Mouse (Mus musculus) midbrain, postnatal 0 days (tissue): ENCODE data around the gene Hs6st1. TPM values are rescaled to one million over a fixed set of nuclear protein-coding genes. Genes with fewer than 3 reads are reported as not detected.

Source experiments
- ATAC-seq: fragments of 200-750 bp; cut with Nextera tagmentation; 2 replicates; pipeline ENCODE4 v1.8.0; 2017; ENCODE audit warnings: moderate number of reproducible peaks, mild to moderate bottlenecking, moderate TSS enrichment, moderate library complexity; ENCODE audit not compliant: low FRiP score
- DNase-seq: peaks from one replicate; pipeline ENCODE4 v3.0.0-alpha.2; 2015; ENCODE audit warnings: low spot score
- H3K27ac ChIP-seq: fragments of 300-500 bp; sonication (generic); 2 replicates; pipeline ENCODE4 v1.5.1; 2014; ENCODE audit warnings: low read depth, mild to moderate bottlenecking, low read length, mixed read lengths
- H3K27me3 ChIP-seq: fragments of 300-500 bp; sonication (generic); 2 replicates; pipeline ENCODE4 v1.6.1; 2014; ENCODE audit warnings: low read length, control low read depth, mixed read lengths; ENCODE audit not compliant: insufficient read depth
- H3K36me3 ChIP-seq: fragments of 300-500 bp; sonication (generic); 2 replicates; pipeline ENCODE4 v1.6.1; 2014; ENCODE audit warnings: low read length, control low read depth, mixed read lengths; ENCODE audit not compliant: insufficient read depth
- H3K4me1 ChIP-seq: fragments of 300-500 bp; sonication (generic); 2 replicates; pipeline ENCODE4 v1.6.1; 2014; ENCODE audit warnings: mild to moderate bottlenecking, control low read depth, antibody characterized with exemption, low read length, mixed read lengths; ENCODE audit not compliant: insufficient read depth
- H3K4me2 ChIP-seq: fragments of 300-500 bp; sonication (generic); 2 replicates; pipeline ENCODE4 v1.6.1; 2014; ENCODE audit warnings: low read depth, mild to moderate bottlenecking, low read length, mixed read lengths; ENCODE audit not compliant: poor library complexity, severe bottlenecking
- H3K4me3 ChIP-seq: fragments of 300-500 bp; sonication (generic); 2 replicates; pipeline ENCODE4 v1.5.1; 2014; ENCODE audit warnings: low read depth, mild to moderate bottlenecking, low read length, moderate library complexity
- H3K9ac ChIP-seq: fragments of 300-500 bp; sonication (generic); replicated peaks from 2 replicates; pipeline ENCODE4 v1.6.1; 2014; ENCODE audit warnings: mild to moderate bottlenecking, low read length, moderate library complexity, mixed read lengths; ENCODE audit not compliant: poor library complexity, severe bottlenecking
- H3K9me3 ChIP-seq: fragments of 300-500 bp; sonication (generic); 2 replicates; pipeline ENCODE4 v1.6.1; 2016; ENCODE audit warnings: low read length, control low read depth
- CTCF ChIP-seq: IDR thresholded peaks from 2 replicates; pipeline ENCODE4 v1.5.1; 2016; ENCODE audit warnings: antibody characterized with exemption, mild to moderate bottlenecking
- WGBS: fragments of 180-500 bp; shearing (Covaris S2); extraction: QIAGEN DNeasy Blood & Tissue Kit; methylation state at CpG from one replicate; pipeline ENCODE4 v1.1.7; 2014; 5-methylcytosine and 5-hydroxymethylcytosine counted together
- polyA plus RNA-seq: library from polyadenylated mRNA; unstranded; fragments of >200 nt; fragmentation: Nextera tagmentation; extraction: Ambion mirVana; gene quantifications from 2 replicates; pipeline ENCODE4 v1.2.1, GENCODE M21; 2015
- total RNA-seq: library from RNA; depleted of rRNA; stranded (reverse); fragments of >200 nt; gene quantifications from 2 replicates; pipeline ENCODE4 v1.2.3, GENCODE M21; 2014

Hs6st1 gene
- total and polyA plus RNA-seq, 2 experiments from 2014 or later = 17.4 to 104 TPM

GRCm38 (mm10) chr1:36062826-36063640 is 5.2 kb upstream of the Hs6st1 start:
- Histone ChIP-seq H3K27ac (no peak overlapping the region), H3K4me1 (peaks cover 3% of the 10 kb centered on the region; the same call in 1 of the 2 replicates), H3K9ac (no peak overlapping the region), H3K4me2 (no peak overlapping the region), H3K36me3 (no peaks in the 10 kb centered on the region), H3K4me3 (no peak overlapping the region), H3K9me3 (no peaks in the 10 kb centered on the region), H3K27me3 (no peaks in the 10 kb centered on the region; the same call in 1 of the 2 replicates)
- TF ChIP-seq CTCF = no peak
- no peak for ATAC-seq
- no peak for DNase-seq
- WGBS = 77% methylated on average over 9 of the region's 9 CpGs

DNA sequence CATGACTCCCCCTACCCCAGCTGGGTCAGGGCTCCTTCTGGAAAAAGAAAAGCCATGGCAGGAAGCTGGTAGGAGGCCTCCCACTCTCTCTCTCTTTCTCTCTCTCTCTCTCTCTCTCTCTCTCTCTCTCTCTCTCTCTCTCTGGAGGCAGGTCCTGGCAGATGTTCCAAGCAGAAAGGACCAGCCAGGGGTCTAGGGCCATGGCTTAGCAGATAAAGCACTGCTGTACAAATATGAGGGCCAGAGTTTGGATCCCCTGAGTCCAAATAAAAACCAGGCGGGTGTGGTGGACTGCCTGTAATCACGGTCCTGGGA is 4.6 kb upstream of the Hs6st1 start:
- Histone ChIP-seq H3K4me3 (no peak overlapping the region), H3K36me3 (no peaks in the 10 kb centered on the region), H3K9ac (no peak overlapping the region), H3K4me2 (no peak overlapping the region), H3K4me1 (peaks cover 3% of the 10 kb centered on the region; the same call in 1 of the 2 replicates), H3K27ac (no peak overlapping the region), H3K27me3 (no peaks in the 10 kb centered on the region; the same call in 1 of the 2 replicates), H3K9me3 (no peaks in the 10 kb centered on the region)
- no peak for TF ChIP-seq CTCF
- no peak for DNase-seq
- whole genome bisulfite sequencing = 74% methylated on average over 2 of the region's 2 CpGs
- no peak for ATAC-seq

DNA sequence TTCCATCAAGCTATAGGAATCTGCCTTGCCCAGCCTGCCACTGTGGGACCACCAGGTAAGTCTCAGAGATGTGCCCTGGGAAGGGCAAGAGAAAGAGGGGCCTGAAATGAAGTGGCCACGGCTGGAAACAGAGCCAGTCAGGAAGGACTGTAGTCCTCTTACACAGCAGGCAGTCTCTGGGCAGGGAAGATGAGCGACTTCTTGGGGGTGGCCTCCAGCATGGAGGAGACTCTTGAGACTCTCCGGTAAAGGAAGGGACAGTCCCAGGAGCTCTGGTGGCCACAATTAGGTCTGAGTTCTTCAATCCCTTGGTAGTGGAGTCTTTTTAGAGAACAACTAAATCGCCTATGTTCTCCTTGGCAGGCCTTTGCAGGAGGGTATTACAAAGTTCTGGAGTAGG is 4.0 kb upstream of the Hs6st1 start:
- no peak overlapping the region for H3K9ac ChIP-seq
- 28% methylated on average over 4 of the region's 4 CpGs for WGBS
- no peak overlapping the region for H3K4me3 ChIP-seq
- H3K4me2 ChIP-seq = peak overlapping the region; percentile 54
- no peaks in the 10 kb centered on the region for H3K9me3 ChIP-seq
- H3K36me3 ChIP-seq = no peaks in the 10 kb centered on the region
- no peak for DNase-seq
- ATAC-seq = no peak
- no peak for TF ChIP-seq CTCF
- H3K27me3 ChIP-seq = no peaks in the 10 kb centered on the region; the same call in 1 of the 2 replicates
- H3K4me1 ChIP-seq = peaks cover 3% of the 10 kb centered on the region; the same call in 1 of the 2 replicates
- no peak overlapping the region for H3K27ac ChIP-seq

- WGBS = under 1% methylated on average over 24 of the region's 24 CpGs
- H3K4me1 ChIP-seq = peaks cover 3% of the 10 kb centered on the region; the same call in 1 of the 2 replicates
- no peaks in the 10 kb centered on the region; the same call in 1 of the 2 replicates for H3K27me3 ChIP-seq
- no peak overlapping the region for H3K27ac ChIP-seq
- ATAC-seq = peak; percentile 65
- peak; percentile 95 for TF ChIP-seq CTCF
- H3K4me2 ChIP-seq = peak overlapping the region; percentile 54
- H3K4me3 ChIP-seq = peak overlapping the region; percentile 21; the same call in 1 of the 2 replicates
- peak; percentile 94 for DNase-seq
- H3K36me3 ChIP-seq = no peaks in the 10 kb centered on the region
- H3K9me3 ChIP-seq = no peaks in the 10 kb centered on the region
- no peak overlapping the region; the same call in 1 of the 2 replicates for H3K9ac ChIP-seq
Measured at GRCm38 (mm10) chr1:36064861-36065760, 3.1 kb upstream of the Hs6st1 start.

- ATAC-seq (no peak), DNase-seq (no peak)
- Histone ChIP-seq H3K4me3 (no peak overlapping the region), H3K9me3 (no peaks in the 10 kb centered on the region), H3K27ac (no peak overlapping the region), H3K36me3 (no peaks in the 10 kb centered on the region), H3K27me3 (no peaks in the 10 kb centered on the region; the same call in 1 of the 2 replicates), H3K9ac (no peak overlapping the region), H3K4me2 (peak overlapping the region; percentile 54), H3K4me1 (peaks cover 8% of the 10 kb centered on the region)
- TF ChIP-seq CTCF = no peak
- WGBS = 69% methylated on average over 9 of the region's 9 CpGs
Measured at GRCm38 (mm10) chr1:36065761-36066150, 2.4 kb upstream of the Hs6st1 start.
